Mouse (Mus musculus): ENCODE measurements around the gene Synpo2. TPM values are rescaled to one million over a fixed set of nuclear protein-coding genes. Genes with fewer than 3 reads are reported as not detected.

Gene Synpo2
- polyA plus RNA-seq, 1 experiment from 2014 or later = 5.3 TPM

- Histone ChIP-seq H3K9me3 (no peaks in the 10 kb centered on the region), H3K4me3 (replicated peaks) (no peak overlapping the region), H3K9ac (replicated peaks) (no peak overlapping the region), H3K27me3 (no peaks in the 10 kb centered on the region), H3K36me3 (no peaks in the 10 kb centered on the region), H3K4me2 (no peak overlapping the region), H3K27ac (no peak overlapping the region), H3K4me1 (replicated peaks) (no peaks in the 10 kb centered on the region)
- ATAC-seq (ENCODE audit: insufficient number of reproducible peaks, insufficient read depth, low FRiP score, low TSS enrichment, low read depth) = no peak
- WGBS = 89% methylated on average over 16 of the region's 16 CpGs
These were observed 150.0 kb downstream of the Synpo2 start for GRCm38 (mm10) chr3:123085871-123086501.

- H3K27me3 ChIP-seq = no peaks in the 10 kb centered on the region
- no peaks in the 10 kb centered on the region for H3K36me3 ChIP-seq
- no peak for ATAC-seq (ENCODE audit: insufficient number of reproducible peaks, insufficient read depth, low FRiP score, low TSS enrichment, low read depth)
- WGBS = 87% methylated on average over 3 of the region's 3 CpGs
- no peaks in the 10 kb centered on the region for H3K9me3 ChIP-seq
- no peak overlapping the region for H3K4me2 ChIP-seq
- H3K27ac ChIP-seq = no peak overlapping the region
- H3K4me1 ChIP-seq (replicated peaks) = no peaks in the 10 kb centered on the region
- H3K9ac ChIP-seq (replicated peaks) = no peak overlapping the region
- no peak overlapping the region for H3K4me3 ChIP-seq (replicated peaks)
These were observed 154.3 kb downstream of the Synpo2 start for GRCm38 (mm10) chr3:123081665-123082064.

- Histone ChIP-seq H3K9ac (replicated peaks) (no peak overlapping the region), H3K4me1 (replicated peaks) (no peaks in the 10 kb centered on the region), H3K4me2 (no peak overlapping the region), H3K9me3 (no peaks in the 10 kb centered on the region), H3K4me3 (replicated peaks) (no peak overlapping the region), H3K27ac (no peak overlapping the region), H3K27me3 (no peaks in the 10 kb centered on the region), H3K36me3 (no peaks in the 10 kb centered on the region)
- ATAC-seq (ENCODE audit: insufficient number of reproducible peaks, insufficient read depth, low FRiP score, low TSS enrichment, low read depth) = no peak
- WGBS = 82% methylated on average over 7 of the region's 7 CpGs
These were observed 155.0 kb downstream of the Synpo2 start for GRCm38 (mm10) chr3:123080943-123081342.

GRCm38 (mm10) chr3:123080017-123080725 is 155.8 kb downstream of the Synpo2 start:
- 73% methylated on average over 19 of the region's 19 CpGs for WGBS

GRCm38 (mm10) chr3:123075759-123076158 is 160.2 kb downstream of the Synpo2 start:
- Histone ChIP-seq H3K4me3 (replicated peaks) (no peak overlapping the region), H3K9ac (replicated peaks) (no peak overlapping the region), H3K36me3 (no peaks in the 10 kb centered on the region), H3K9me3 (no peaks in the 10 kb centered on the region), H3K4me2 (no peak overlapping the region), H3K27ac (no peak overlapping the region), H3K27me3 (no peaks in the 10 kb centered on the region), H3K4me1 (replicated peaks) (no peaks in the 10 kb centered on the region; the same call in 1 of the 2 replicates)
- WGBS = 89% methylated on average over 3 of the region's 3 CpGs
- no peak for ATAC-seq (ENCODE audit: insufficient number of reproducible peaks, insufficient read depth, low FRiP score, low TSS enrichment, low read depth)

More at GRCm38 (mm10) chr3:123080017-123080725, 155.8 kb downstream of the Synpo2 start:
- no peaks in the 10 kb centered on the region for H3K9me3 ChIP-seq
- no peak overlapping the region for H3K4me3 ChIP-seq (replicated peaks)
- no peaks in the 10 kb centered on the region for H3K36me3 ChIP-seq
- no peaks in the 10 kb centered on the region for H3K4me1 ChIP-seq (replicated peaks)
- no peaks in the 10 kb centered on the region for H3K27me3 ChIP-seq
- H3K4me2 ChIP-seq = no peak overlapping the region
- no peak for ATAC-seq (ENCODE audit: insufficient number of reproducible peaks, insufficient read depth, low FRiP score, low TSS enrichment, low read depth)
- no peak overlapping the region for H3K9ac ChIP-seq (replicated peaks)
- no peak overlapping the region for H3K27ac ChIP-seq

GRCm38 (mm10) chr3:123075034-123075433 is 160.9 kb downstream of the Synpo2 start:
- H3K4me3 ChIP-seq (replicated peaks) = no peak overlapping the region
- H3K9ac ChIP-seq (replicated peaks) = no peak overlapping the region
- H3K9me3 ChIP-seq = no peaks in the 10 kb centered on the region
- H3K4me1 ChIP-seq (replicated peaks) = no peaks in the 10 kb centered on the region; the same call in 1 of the 2 replicates
- H3K36me3 ChIP-seq = no peaks in the 10 kb centered on the region
- H3K4me2 ChIP-seq = no peak overlapping the region
- no peak overlapping the region for H3K27ac ChIP-seq
- H3K27me3 ChIP-seq = no peaks in the 10 kb centered on the region
- no peak for ATAC-seq (ENCODE audit: insufficient number of reproducible peaks, insufficient read depth, low FRiP score, low TSS enrichment, low read depth)

- H3K9me3 ChIP-seq = no peaks in the 10 kb centered on the region
- no peak for ATAC-seq (ENCODE audit: insufficient number of reproducible peaks, insufficient read depth, low FRiP score, low TSS enrichment, low read depth)
- no peaks in the 10 kb centered on the region; the same call in 1 of the 2 replicates for H3K4me1 ChIP-seq (replicated peaks)
- H3K27me3 ChIP-seq = no peaks in the 10 kb centered on the region
- no peak overlapping the region for H3K4me2 ChIP-seq
- H3K4me3 ChIP-seq (replicated peaks) = no peak overlapping the region
- no peaks in the 10 kb centered on the region for H3K36me3 ChIP-seq
- no peak overlapping the region for H3K9ac ChIP-seq (replicated peaks)
- H3K27ac ChIP-seq = peak overlapping the region; percentile 37; the same call in 1 of the 2 replicates
These were observed 162.6 kb downstream of the Synpo2 start for GRCm38 (mm10) chr3:123073351-123073750.

GRCm38 (mm10) chr3:123072472-123072871 is 163.5 kb downstream of the Synpo2 start:
- no peak overlapping the region for H3K4me2 ChIP-seq
- H3K9me3 ChIP-seq = no peaks in the 10 kb centered on the region
- no peak overlapping the region for H3K27ac ChIP-seq
- no peak for ATAC-seq (ENCODE audit: insufficient number of reproducible peaks, insufficient read depth, low FRiP score, low TSS enrichment, low read depth)
- no peak overlapping the region for H3K9ac ChIP-seq (replicated peaks)
- H3K4me3 ChIP-seq (replicated peaks) = no peak overlapping the region
- no peaks in the 10 kb centered on the region for H3K27me3 ChIP-seq
- H3K36me3 ChIP-seq = no peaks in the 10 kb centered on the region
- no CpG with 5 or more reads among the region's 1 CpGs for WGBS
- H3K4me1 ChIP-seq (replicated peaks) = no peaks in the 10 kb centered on the region; the same call in 1 of the 2 replicates

GRCm38 (mm10) chr3:123070996-123071395 is 165.0 kb downstream of the Synpo2 start:
- H3K4me3 ChIP-seq (replicated peaks) = no peak overlapping the region
- H3K36me3 ChIP-seq = no peaks in the 10 kb centered on the region
- no peak overlapping the region for H3K9ac ChIP-seq (replicated peaks)
- H3K27ac ChIP-seq = no peak overlapping the region
- no peaks in the 10 kb centered on the region; the same call in 1 of the 2 replicates for H3K4me1 ChIP-seq (replicated peaks)
- 96% methylated on average over 1 of the region's 1 CpGs for WGBS
- no peaks in the 10 kb centered on the region for H3K27me3 ChIP-seq
- no peak overlapping the region for H3K4me2 ChIP-seq
- ATAC-seq (ENCODE audit: insufficient number of reproducible peaks, insufficient read depth, low FRiP score, low TSS enrichment, low read depth) = no peak
- no peaks in the 10 kb centered on the region for H3K9me3 ChIP-seq

GRCm38 (mm10) chr3:123066836-123067235 is 169.1 kb downstream of the Synpo2 start:
- no peak for ATAC-seq (ENCODE audit: insufficient number of reproducible peaks, insufficient read depth, low FRiP score, low TSS enrichment, low read depth)
- H3K4me2 ChIP-seq = no peak overlapping the region
- no peak overlapping the region for H3K27ac ChIP-seq
- H3K36me3 ChIP-seq = no peaks in the 10 kb centered on the region
- H3K9me3 ChIP-seq = no peaks in the 10 kb centered on the region
- H3K27me3 ChIP-seq = no peaks in the 10 kb centered on the region
- H3K9ac ChIP-seq (replicated peaks) = no peak overlapping the region
- H3K4me1 ChIP-seq (replicated peaks) = peaks cover 11% of the 10 kb centered on the region; the same call in 1 of the 2 replicates
- WGBS = 90% methylated on average over 7 of the region's 7 CpGs
- no peak overlapping the region for H3K4me3 ChIP-seq (replicated peaks)

GRCm38 (mm10) chr3:123065466-123065865 is 170.5 kb downstream of the Synpo2 start:
- Histone ChIP-seq H3K9me3 (no peaks in the 10 kb centered on the region), H3K27me3 (no peaks in the 10 kb centered on the region), H3K9ac (replicated peaks) (no peak overlapping the region), H3K36me3 (no peaks in the 10 kb centered on the region), H3K4me3 (replicated peaks) (no peak overlapping the region), H3K4me2 (no peak overlapping the region), H3K27ac (no peak overlapping the region), H3K4me1 (replicated peaks) (peaks cover 11% of the 10 kb centered on the region; the same call in 1 of the 2 replicates)
- WGBS = 69% methylated on average over 5 of the region's 5 CpGs
- no peak for ATAC-seq (ENCODE audit: insufficient number of reproducible peaks, insufficient read depth, low FRiP score, low TSS enrichment, low read depth)
